Mouse (Mus musculus) heart, adult 9 months (tissue): ENCODE results near the gene Mapkapk2.
A peak's percentile ranks its signal among the peaks of the same experiment; 100 is the strongest.
"Not testable (repeated sequence)": the region's sequence is repeated elsewhere in the genome, so short reads cannot be mapped to it uniquely, and the experiment has no call there.

ENCODE experiments used
- DNase-seq, 2 experiments: peaks; one replicate each; pipeline ENCODE4 v3.0.0; 2022; ENCODE audit warnings: low spot score in 2 of 2

The Mapkapk2 gene

DNA sequence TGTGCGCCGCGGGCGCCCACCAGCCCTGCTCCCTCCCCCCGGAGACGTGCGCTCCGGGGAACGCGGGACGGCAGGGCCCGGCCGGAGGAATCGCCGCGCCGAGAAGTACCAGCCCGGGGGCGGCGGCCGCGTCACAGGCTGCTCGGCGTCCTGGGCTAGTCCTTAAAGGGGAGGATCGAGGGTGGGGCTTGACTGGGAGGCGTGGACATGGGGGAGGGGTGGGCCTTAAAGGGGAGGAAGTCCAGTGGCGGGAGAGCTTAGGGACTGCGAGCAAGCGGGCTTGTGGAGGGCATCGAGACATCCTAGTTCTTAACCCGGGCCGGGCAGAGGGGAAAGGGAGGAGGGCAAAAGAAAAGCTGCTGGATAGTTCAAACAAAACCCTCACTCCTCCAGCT, at the start of gene Mapkapk2:
TSS of gene Mapkapk2 (minus strand) at position 127 of the 395 bp plus-strand sequence.
- DNase-seq: peak; percentile 91 to 93

DNA sequence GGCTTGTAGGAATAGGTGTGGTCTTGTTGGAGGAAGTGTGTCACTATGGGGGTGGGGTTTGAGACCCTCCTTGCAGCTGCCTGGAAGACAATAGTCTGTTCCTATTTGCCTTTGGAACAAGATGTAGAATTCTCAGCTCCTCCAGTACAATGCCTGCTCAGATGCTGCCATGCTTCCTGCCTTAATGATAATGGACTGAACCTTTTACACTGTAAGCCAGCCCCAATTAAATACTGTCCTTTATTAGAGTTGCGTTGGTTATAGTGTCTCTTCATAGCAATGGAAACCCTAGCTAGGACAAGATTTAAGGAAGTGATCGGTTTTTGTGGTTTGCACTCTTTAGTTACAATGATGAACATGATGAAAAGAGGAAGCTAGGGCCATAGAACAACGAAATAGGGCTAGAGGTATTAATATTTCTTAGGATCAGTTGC, 48.6 kb upstream of the Mapkapk2 start:
- no peak for DNase-seq

DNA sequence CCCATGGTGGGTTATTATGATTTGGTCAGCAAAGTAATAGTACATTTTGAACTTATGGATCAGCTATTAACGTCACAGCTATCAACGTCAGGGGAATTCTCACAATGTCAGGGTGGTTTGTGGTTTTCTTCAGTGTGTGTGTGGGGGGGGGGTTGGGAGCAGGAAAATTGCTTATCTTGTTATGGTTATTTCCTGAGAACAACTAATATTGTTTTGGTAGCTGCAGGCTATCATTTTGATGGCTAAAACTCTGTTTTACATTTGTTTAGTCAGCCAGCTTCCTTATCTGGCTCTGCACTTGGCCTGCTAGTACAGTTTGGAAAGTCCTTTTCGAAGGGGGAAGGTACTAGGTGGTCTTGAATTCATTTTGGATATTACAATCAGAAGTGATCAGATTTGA, 47.6 kb upstream of the Mapkapk2 start:
- DNase-seq: not testable (repeated sequence)

DNA sequence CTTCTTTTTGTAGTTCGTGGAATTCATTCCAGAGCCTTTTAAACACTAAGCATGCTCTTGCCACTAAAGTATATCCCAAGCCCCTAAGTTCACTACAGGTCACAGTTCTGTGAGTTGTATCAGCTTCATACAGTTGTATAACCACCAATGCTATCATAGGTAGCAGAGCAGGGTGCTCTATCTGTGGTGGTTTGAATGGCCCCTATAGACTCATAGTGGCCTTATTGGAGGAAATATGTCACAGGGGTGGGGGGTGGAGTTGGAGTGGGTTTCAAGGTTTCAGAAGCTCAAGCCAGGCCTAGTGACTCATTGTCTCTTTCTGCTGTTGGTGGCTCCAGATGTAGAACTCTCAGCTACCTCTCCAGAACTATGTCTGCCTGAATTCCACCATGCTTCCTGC, 44.8 kb upstream of the Mapkapk2 start:
- no peak for DNase-seq

DNA sequence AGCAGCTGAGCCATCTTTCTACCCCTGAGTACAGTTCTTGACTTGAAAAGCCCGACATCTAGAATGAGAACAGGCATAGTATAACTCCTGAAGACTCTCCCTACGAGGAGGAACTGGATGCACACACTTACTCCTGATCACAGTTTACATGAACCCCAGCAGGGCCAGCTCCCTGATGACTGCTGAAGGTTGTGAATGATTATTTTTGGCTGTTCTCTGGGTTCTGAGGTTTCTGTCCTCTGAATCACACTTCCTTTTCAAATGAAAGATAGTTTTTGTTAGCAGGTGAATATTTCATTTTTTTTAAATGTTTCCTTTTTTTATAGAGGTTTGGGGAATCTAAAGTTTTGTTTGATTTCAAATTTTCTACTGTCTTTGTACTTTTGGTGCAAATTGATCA, 43.8 kb upstream of the Mapkapk2 start:
- no peak for DNase-seq

DNA sequence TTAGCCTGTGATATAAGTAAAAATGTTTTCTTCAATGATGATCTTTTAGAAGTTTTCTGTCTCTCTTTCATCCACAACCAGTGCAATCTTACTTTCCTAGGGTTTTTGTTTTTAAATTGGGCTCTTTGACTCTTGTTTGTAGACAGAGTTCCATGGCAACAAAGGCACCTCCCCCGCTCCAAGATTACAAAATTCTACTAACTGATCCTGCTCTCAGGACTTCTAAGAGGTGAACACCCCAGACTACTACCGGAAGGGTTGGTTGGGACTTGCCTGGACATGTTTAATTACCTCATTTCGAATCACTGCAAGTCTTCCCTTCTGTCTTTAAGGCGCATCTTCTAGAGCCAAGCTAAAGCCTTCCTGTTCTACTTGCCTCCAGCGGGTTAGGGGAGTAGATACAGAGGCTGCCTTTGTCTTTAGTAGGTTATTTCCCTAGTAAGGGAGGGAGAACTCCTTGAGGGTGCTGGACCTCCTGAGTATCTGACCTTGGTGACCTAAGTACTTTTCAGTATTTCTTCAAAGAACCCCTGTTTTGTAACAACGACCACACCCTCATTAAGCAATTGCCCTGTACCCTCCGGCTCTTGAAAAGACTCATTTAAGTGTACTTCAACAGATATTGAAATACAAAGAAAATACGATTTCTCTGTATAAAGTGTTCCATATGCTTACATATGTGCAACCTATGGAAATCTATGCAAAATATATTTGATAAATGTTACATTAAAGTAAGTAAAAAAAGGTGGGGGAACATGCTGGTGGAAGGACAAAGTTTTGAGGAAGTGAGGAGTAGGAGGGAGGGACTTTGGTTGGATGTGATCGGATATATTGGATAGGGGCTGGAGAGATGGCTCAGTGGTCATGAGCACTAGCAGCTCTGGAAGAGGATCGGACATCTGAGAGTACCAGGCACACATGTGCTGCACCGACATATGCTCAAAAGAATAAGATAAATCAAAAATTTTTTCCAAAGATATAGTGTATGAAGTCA, 41.8 kb upstream of the Mapkapk2 start:
- no peak for DNase-seq

DNA sequence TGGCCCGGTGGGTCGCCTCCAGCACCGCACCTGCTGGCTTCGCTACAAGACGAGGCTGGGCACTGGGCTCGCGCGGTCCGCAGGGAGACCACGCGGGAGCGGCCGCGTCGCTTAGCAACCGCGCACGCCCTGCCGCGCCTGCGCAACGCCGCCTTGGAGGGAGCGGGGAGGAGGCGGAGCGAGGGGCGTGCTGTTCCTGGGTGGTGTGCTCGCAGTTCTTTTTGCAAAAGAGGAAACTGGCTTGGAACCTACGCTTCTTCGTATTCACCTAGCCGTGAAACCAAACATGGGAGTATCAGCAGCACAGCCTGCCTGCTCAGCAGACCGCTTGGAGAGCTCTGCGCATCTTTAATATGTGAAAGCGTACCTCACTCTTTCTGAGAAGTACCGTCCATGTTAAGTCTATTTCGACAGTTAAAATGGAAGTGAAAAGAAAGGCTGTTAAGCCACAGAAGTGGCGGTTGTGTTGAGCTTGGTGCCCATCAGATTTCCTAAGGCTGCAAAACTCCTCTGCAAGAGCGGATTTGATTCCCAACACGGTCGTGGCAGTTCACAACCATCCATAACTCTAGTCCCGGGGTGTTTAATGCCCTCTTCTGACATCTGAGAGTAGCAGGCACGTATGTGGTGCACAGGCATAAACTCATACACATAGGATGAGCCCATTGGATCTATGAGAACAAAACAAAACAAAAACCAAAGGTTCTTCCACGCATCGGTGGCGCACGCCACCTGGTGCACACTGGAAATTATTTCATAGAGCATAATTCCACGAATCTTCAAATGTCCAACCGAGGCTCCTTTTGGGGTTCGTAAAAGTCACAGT, 40.8 kb upstream of the Mapkapk2 start, which contains the start of gene Dyrk3:
TSS of gene Dyrk3 (minus strand) at position 150 of the 826 bp plus-strand sequence.
- peak; percentile 88 to 89 for DNase-seq

DNA sequence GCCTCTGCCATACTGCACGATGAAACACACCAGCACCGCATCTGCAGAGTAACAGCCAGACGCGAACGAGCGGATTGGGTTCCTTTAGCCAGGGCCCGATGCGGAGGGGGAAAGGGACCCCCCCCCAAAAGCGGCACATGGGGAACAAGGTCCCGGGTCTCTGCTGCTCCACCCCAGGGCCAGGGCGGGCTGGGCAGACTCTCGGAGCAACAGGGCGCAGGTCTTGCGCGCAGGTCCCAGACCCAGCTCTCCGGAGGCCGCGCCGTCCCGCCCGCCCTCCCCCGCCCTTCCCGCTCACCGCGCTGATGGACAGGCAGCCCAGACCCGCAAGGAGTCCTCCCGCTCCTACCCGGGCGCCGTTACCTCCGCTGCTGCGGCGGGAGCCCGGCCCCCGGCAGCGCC, 40.1 kb upstream of the Mapkapk2 start:
- no peak for DNase-seq

DNA sequence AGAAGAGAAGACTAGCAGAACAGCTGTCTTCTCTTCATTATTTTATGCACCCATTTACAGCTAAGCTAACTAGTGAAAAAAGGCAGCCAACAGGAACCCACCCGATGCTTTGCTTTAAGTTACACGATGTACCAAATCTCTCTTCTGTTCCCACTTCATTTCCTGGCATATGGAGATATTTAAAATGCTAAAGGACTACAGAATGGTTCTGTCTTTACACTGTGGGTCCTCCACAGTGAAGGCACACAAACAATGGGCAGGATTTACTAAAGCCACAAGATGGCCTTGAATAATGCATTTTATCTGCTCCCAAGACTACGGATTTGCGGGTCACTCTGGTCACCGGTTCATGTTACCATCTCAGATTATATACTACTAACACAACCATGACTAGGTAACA, 39.5 kb upstream of the Mapkapk2 start:
- no peak for DNase-seq

DNA sequence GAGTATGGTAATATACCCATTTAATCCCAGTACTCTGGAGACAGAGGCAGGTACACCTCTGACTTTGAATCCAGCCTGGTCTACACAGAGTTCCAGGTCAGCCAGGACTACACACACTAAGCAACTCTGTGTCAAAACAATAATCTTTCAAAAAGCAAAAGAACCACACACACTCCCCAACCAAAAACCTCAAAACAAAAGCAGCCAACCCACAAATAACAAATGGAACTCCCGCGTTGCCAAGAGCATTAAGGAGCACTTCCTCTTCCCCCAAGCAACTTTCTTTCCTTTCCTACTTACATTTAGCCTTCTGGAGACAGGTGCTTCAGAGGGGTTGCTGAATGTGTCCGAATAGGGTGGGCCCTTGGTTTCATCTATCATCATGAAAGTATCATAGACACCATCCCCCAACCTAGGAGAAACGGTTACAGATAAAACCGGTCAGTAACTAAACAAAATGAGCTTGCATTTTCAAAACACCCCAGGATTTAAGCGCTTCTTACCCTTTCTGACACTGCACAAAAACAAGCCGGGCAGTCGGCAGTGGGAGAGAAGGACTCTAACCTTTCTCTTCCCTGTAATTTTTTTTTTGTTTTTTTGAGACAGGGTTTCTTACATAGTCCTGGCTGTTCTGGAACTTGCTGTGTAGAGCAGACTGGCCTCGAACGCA, 38.5 kb upstream of the Mapkapk2 start:
- DNase-seq: no peak

DNA sequence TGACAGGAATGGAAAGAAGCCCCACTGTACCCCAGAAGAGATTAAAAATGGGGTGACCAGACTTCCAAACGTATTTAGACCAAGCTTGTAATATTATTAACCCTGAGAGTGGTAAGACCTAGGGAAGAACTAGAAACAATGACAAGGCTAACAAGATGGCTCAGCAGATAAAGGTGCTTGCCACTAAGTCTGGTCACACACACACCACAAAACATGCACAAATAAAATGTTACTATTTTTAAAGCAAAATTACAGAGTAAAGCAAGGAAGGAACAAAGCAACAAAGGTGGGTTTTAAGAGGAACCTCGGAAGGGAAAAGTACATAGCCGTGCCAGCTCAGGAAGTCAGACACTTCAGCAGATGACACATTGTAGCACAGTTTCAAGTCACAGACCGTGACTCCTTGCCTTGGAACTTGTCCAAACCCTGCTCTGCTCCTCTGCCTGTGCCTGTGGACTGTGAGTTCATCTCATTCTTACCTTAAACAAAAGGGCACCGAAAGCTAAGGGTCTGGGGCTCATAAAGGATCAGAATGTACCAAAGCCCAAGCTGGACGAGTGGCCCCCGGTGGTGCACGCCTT, 37.4 kb upstream of the Mapkapk2 start:
- no peak for DNase-seq

DNA sequence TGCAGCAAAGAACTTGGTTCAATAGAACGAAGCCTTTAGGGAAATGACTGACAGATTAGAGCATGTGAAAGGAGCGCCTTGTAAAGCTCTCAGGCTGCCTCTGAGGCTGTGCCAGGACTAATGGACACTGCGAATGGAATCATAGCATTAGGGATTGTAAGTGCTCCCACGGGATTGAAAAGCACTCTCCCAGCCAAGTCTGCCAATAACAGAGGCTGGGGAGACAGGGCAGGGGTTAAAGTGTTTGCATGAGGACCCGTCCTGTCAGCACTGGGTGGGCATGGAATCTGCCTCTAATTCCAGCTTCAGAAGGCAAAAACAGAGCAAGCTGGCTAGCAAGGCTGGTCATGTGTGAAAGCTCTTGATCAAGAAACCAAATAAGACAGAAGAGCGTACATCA, 36.6 kb upstream of the Mapkapk2 start:
- DNase-seq: no peak

DNA sequence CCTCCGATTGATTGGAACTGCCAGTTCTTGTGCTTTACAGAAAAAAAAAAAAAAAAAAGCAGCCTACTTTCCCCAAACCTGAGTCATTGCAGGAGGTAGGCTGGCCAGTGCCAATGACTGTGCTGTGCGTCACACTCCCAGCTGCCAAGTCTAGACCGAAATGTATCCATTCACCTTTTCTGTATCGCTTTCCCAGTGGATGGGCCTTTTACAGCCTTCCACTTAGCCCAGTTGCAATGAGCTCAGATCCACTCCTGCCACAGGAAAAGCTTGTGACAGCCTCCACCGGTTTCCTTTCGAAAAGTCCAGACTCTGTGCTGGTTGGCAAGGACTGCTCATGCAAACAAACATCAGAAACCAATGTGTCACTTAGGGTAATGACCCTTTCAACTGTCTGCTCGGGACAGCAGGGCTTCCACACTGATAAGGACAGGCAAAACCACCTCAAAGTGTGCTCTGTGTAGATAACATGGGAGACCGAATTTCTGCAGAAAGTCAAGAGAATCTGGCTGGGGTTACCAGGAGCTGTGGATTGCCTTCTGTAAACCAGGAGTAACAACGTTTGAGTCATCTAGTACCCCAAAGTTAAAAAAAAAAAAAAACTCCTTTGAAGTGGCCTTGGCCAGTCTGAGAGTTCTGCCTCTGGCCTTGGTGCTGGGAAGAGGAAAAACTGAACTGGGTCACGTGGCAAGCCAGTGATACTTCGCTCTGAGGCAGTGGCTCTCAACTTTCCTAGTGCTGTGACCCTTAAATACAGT, 28.5 kb upstream of the Mapkapk2 start:
- no peak for DNase-seq

DNA sequence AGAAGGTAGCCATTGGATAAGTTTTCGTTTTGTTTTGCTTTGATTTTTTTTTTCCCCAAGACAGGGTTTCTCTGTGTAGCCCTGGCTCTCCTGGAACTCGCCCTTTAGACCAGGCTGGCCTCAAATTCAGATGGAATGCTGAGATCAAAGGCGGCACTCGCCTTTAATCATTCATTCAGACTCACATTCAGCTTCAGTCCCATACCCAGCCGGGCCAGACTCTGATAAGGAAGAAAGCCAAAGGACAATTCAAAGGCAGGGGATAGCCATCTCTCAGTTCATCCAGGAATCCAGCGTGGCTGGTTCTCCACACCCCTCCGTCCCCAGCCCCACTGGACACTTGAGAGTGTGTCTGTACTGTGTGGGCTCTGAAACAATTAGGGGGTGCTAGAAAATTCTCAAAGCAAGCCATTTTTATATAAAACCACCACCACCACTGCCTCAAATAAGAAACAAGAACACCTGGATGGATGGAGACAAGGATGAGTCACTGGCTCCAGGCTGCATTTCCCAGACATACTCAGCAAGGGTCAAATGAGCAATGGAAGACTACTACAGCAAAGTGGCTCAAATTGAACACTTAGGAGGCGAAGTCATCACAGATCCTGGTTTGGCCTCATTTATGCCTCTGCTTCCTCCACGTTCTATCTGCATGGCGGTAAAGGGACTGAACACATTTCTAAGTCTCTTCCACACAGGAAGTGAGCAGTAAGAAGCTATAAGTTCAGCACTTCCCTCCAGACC, 26.1 kb upstream of the Mapkapk2 start:
- DNase-seq: no peak

DNA sequence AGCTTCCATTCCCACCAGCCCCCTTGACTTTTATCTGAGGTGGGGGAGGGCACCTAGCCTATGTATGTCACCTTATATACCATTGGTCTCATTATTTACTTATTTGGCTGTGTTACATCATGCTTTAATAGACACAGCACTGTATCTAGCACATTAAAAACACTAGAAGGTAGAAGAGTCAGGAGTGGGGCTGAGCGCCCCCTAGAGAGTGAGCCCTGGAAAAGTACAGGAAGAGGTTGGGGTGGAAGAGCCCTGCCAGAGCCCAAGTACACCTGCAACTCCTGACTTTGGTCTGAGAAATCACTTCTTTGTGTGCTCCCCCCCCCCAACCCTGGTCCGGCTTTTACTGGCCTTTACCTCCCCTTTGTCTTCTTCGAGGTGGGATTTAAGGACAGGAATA, 24.4 kb upstream of the Mapkapk2 start:
- no peak for DNase-seq

DNA sequence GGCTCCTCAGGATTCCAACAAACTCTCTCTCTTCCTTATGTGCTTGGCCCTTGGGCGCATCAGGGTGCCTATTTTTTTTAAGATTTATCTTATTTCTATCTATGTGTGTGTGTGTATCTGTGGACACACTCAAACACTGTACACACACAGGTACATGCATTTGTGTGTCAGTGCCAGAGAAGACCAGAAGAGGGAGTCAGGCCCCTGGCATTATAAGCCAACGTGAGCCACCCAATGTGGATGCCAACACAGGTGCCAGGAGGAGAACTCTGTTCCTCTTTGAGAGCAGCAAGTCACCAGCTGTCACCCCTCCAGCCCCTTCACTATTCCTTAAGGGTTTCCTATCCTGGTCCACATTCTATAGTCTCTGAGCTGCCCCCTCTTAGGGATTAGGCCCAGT, 21.4 kb upstream of the Mapkapk2 start:
- DNase-seq: no peak

DNA sequence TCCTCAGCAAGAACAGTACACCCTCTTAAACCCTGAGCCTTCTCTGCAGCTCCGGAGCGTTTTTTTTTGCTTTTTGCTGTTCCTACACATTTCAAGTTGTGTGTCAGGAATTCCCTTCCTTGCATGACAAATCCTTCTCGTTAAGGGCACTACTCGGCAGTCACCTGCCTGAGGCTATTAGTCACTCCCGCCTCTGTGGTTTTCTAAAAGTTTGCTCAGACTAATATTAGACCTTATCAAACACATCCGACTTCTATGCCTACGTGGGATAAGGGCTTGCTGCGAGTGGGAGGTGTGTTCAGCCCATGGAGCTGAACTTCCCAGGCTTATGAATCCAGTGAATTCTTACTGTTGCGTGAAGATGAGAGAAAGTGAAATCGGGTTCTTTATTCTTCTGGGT, 20.9 kb upstream of the Mapkapk2 start:
- no peak for DNase-seq

DNA sequence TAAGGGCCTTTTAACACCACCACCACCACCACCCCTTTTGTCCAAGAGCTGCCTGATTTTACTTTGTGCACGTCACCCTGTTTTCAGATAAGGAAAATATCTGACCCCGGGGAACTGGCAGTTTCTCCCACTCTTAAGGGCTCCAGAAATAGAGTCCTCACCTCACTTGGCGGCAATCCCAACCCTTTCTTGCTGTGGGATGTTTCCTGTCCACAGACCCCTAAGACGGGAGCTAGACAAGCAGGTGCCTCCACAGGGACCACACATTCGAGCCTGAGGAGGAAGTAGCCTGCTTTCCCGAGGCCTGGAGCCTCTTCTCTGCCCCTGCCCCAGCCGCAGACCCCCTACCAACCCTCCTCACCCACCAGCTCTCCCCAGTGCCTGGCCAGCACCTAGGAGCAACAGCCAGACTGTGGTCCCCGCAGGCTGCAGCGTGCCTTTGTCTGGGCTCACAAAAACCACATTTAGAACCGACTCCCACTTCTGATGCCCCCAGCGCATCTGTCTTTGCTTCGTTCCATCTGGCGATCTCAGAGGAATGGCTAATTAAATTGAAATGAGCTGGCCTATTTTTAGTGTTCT, 18.9 kb upstream of the Mapkapk2 start:
- peak; percentile 58 to 71 for DNase-seq

DNA sequence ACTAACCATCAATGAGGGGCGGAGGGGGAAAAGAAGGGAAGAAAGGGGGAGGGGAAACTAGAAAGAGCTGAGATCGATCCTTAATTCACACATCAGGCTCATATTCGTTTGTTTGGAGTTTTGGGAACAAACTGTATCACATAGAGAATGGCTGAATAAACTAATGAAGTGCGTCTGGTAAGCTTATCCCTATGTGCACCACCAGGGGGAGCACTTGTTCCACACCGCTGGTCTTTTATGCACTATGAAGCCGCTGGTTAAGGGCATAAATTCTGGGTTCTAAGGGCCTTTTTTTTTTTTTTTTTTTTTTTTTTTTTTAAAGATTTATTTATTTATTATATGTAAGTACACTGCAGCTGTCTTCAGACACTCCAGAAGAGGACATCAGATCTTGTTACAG, 18.3 kb upstream of the Mapkapk2 start:
- peak in 1 of 2 experiments; percentile 58 for DNase-seq

DNA sequence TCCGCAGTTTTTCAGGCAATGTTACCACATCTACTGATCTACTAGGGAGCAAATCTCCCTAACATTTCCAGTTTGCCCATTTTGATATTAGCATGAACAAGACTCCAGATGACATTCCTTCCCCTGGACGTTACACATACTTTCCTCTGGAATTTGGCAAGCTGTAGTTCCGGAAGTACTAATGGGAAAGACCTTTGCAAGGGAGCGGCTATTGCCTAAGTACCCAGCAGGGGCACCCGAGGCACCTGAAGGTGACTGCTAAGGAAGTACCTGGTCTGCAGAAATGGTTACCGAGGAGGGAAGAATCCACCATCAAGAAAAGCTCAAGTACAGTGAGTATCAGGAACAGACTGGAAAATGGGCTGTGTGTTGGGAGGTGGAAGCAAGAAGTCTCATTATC, 14.9 kb upstream of the Mapkapk2 start:
- DNase-seq: peak; percentile 33 to 46
